Comparison of ENCODE assay signal across 12 mouse cellular contexts in the genomic region with DNA sequence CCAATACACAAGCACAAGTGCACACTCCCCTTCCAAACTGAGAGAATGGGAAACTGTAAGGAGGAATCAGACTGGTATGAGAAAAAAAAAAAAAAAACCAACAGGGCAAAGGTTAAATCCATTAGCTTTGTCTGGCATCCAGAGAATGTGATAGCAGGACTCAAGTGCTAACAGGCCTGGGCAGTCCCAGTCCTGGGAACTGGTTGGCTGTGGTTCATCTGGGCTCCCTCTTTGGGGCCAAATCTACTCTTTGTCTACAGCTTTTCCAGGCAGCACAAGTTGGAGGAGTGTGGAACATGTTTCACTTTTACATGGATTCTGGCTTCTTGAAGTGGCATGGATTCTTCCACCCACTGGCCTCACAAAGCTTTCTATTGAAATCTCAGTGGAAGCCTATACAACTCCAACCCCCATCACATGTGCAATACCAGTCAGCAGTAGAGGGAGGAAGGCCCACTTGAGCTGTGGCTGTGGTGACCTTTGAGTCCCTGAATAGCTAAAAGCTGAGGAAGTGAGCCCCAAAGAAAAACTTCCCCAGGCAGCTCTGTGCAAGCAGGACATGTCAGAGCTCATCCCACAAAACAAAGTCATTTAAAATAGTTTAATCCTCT. TPM values are rescaled to one million over a fixed set of nuclear protein-coding genes. Genes with fewer than 3 reads are reported as not detected.
DNase-seq lines count a peak whose midpoint lies in the region; ATAC-seq lines count a peak whose summit lies in the region.
"Had no signal": no experiment of that assay in that cellular context is flagged by ENCODE, and none has a peak within 500 bp of the region (broad histone marks: within the 10 kb centered on the region; RNA-seq: fewer than 3 reads in every experiment).

No protein-coding gene starts in this region.

- peaks cover 14% of the 10 kb centered on the region for H3K4me1 ChIP-seq in heart, embryonic 15.5 days (replicated peaks)
- no peaks in the 10 kb centered on the region for H3K4me1 ChIP-seq in lung, embryonic 16.5 days (replicated peaks; ENCODE audit: control insufficient read depth, insufficient read depth, low read length)
- H3K4me1 ChIP-seq in hindbrain, embryonic 12.5 days: no peaks in the 10 kb centered on the region

- no peak overlapping the region for H3K4me2 ChIP-seq in heart, embryonic 15.5 days
- H3K4me2 ChIP-seq in lung, embryonic 16.5 days (ENCODE audit: low read depth, low read length): no peak overlapping the region
- H3K4me2 ChIP-seq in hindbrain, embryonic 12.5 days (replicated peaks): no peak overlapping the region

- ATAC-seq in heart, embryonic 15.5 days (replicated peaks; ENCODE audit: insufficient number of reproducible peaks, insufficient read depth, low FRiP score, low read depth): peak; percentile 84
- peak; percentile 93 for ATAC-seq in lung, embryonic 16.5 days (ENCODE audit: low read depth)
- ATAC-seq in hindbrain, embryonic 12.5 days (ENCODE audit: low FRiP score): no peak
- no peak for ATAC-seq in megakaryocyte-erythroid progenitor cell, adult 5-6 weeks (replicated peaks; ENCODE audit: low FRiP score, low TSS enrichment, poor library complexity, severe bottlenecking)

- H3K36me3 ChIP-seq in heart, embryonic 15.5 days: no peaks in the 10 kb centered on the region
- no peaks in the 10 kb centered on the region for H3K36me3 ChIP-seq in lung, embryonic 16.5 days (ENCODE audit: control insufficient read depth, insufficient read depth, low read length)
- no peaks in the 10 kb centered on the region for H3K36me3 ChIP-seq in hindbrain, embryonic 12.5 days

- H3K27me3 ChIP-seq in heart, embryonic 15.5 days: no peaks in the 10 kb centered on the region
- no peaks in the 10 kb centered on the region for H3K27me3 ChIP-seq in lung, embryonic 16.5 days (ENCODE audit: control insufficient read depth, insufficient read depth, low read depth, low read length)
- H3K27me3 ChIP-seq in hindbrain, embryonic 12.5 days: no peaks in the 10 kb centered on the region

- DNase-seq in heart, adult 11 months: peak; percentile 92
- no peak for DNase-seq in heart, adult 8-10 months (ENCODE audit: low spot score)
- DNase-seq in embryo, embryonic 10 days (ENCODE audit: low spot score): peak; percentile 65
- DNase-seq in gastrocnemius, postnatal 25 days: no peak
- DNase-seq: cerebellum, adult 9-11 months; thymus, postnatal 14 days had no signal

- H3K9ac ChIP-seq in heart, embryonic 15.5 days: no peak overlapping the region
- no peak overlapping the region for H3K9ac ChIP-seq in lung, embryonic 16.5 days (ENCODE audit: low read length)
- no peak overlapping the region for H3K9ac ChIP-seq in hindbrain, embryonic 12.5 days

- H3K27ac ChIP-seq in heart, embryonic 15.5 days: peak overlapping the region; percentile 88
- H3K27ac ChIP-seq in lung, embryonic 16.5 days (ENCODE audit: low read length): peak overlapping the region; percentile 82
- no peak overlapping the region for H3K27ac ChIP-seq in hindbrain, embryonic 12.5 days

- no peaks in the 10 kb centered on the region for H3K9me3 ChIP-seq in heart, embryonic 15.5 days (replicated peaks)
- no peaks in the 10 kb centered on the region for H3K9me3 ChIP-seq in lung, embryonic 16.5 days (ENCODE audit: control insufficient read depth, low read length)
- H3K9me3 ChIP-seq in hindbrain, embryonic 12.5 days (replicated peaks): no peaks in the 10 kb centered on the region

- no peak overlapping the region for H3K4me3 ChIP-seq in heart, embryonic 15.5 days
- H3K4me3 ChIP-seq in lung, embryonic 16.5 days (ENCODE audit: low read length): no peak overlapping the region
- no peak overlapping the region for H3K4me3 ChIP-seq in hindbrain, embryonic 12.5 days

RNA-seq across cellular contexts. Expression of a gene that starts 14.9 kb away (rescaled TPM):
- total RNA-seq in heart, adult 8-10 months (2022): 1 to 10 TPM; 2.0 to 3.8 (median 2.4) TPM
- 0.14 and 0.15 TPM in 2 replicates for polyA plus RNA-seq in heart, embryonic 15.5 days (2015; fragmentation: Nextera tagmentation; extraction: Ambion mirVana)
- polyA plus RNA-seq in lung, embryonic 16.5 days (2015; fragmentation: Nextera tagmentation; extraction: Ambion mirVana): not detected in 2 replicates
- 1 to 10 TPM; 2.7 to 4.1 TPM for total RNA-seq in gastrocnemius, postnatal 25 days (2021)
- polyA plus RNA-seq in hindbrain, embryonic 12.5 days (2016; fragmentation: Nextera tagmentation; extraction: Ambion mirVana): not detected in 2 replicates
- total RNA-seq in megakaryocyte-erythroid progenitor cell, adult 5-6 weeks (2014; fragmentation: Nextera tagmentation): not detected in 2 replicates
- not detected in 2 replicates for total RNA-seq in megakaryocyte-erythroid progenitor cell, adult 5-6 weeks (2017)
- total RNA-seq: hematopoietic stem cell, adult 5-6 weeks; megakaryocyte progenitor cell, adult 5-6 weeks had no signal

RNA-seq across cellular contexts. Expression of a gene that starts 52.1 kb away (rescaled TPM):
- 10 to 100 TPM; 38.5 to 44.4 (median 41.6) TPM for total RNA-seq in heart, adult 8-10 months (2022)
- 20.0 and 20.6 TPM in 2 replicates for polyA plus RNA-seq in heart, embryonic 15.5 days (2015; fragmentation: Nextera tagmentation; extraction: Ambion mirVana)
- polyA plus RNA-seq in lung, embryonic 16.5 days (2015; fragmentation: Nextera tagmentation; extraction: Ambion mirVana): 42.3 and 48.9 TPM in 2 replicates
- total RNA-seq in gastrocnemius, postnatal 25 days (2021): 1 to 10 TPM; 2.4 to 5.1 TPM
- polyA plus RNA-seq in hindbrain, embryonic 12.5 days (2016; fragmentation: Nextera tagmentation; extraction: Ambion mirVana): 0.88 and 1.4 TPM in 2 replicates
- 10.1 and 14.4 TPM in 2 replicates for total RNA-seq in megakaryocyte-erythroid progenitor cell, adult 5-6 weeks (2014; fragmentation: Nextera tagmentation)
- 36.7 and 70.1 TPM in 2 replicates for total RNA-seq in megakaryocyte-erythroid progenitor cell, adult 5-6 weeks (2017)

Comparison
In these comparisons a context has a peak if more than half of its experiments do, and no peak if none do; other contexts are left out.
1. DNase-seq: peak in heart, adult 11 months (single experiment) and embryo, embryonic 10 days (single experiment); none in heart, adult 8-10 months (single experiment) and gastrocnemius, postnatal 25 days (single experiment).
2. ATAC-seq: peak in heart, embryonic 15.5 days (single experiment) and lung, embryonic 16.5 days (single experiment); none in hindbrain, embryonic 12.5 days (single experiment) and megakaryocyte-erythroid progenitor cell, adult 5-6 weeks (single experiment).